Mouse (Mus musculus): ENCODE data around the gene Cish.

DNA sequence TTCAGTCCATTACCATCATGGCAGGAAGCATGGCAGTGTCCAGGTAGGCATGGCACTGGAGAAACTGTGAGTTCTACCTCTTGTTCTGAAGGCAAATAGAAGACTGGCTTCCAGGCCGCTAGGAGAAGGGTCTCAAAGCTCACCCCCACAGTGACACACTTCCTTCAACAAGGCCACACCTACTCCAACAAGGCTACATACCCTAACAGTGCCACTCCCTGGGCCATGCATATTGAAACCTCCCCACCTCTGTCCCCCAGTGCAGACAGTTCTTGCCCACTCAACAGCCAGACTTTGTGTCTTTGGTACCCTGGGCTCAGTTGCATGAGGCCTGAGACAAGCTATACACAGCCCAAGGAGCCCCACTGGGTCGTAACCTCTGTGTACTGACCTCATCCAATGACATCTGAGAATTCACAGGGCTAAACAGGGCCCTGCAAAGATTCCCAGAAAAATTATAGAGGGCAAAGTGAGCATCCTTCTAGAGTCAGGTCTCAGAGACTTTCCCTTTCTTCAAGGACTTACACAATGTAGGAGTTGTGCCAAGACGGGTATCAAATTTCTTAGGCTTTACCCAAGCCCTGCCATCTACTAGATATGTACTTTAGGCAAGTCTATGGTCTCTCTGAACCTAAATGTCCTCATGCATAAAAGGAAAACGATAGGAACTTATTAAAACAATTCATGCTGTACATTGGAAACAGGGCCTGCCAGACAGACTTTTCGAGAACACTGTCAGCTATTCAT is 14.4 kb upstream of the Cish start:
- TF ChIP-seq CTCF (IDR thresholded peaks at IDR 0.05; ENCODE audit: control insufficient read depth, insufficient read depth, low read length) (no peak), POLR2A (IDR thresholded peaks at IDR 0.05; ENCODE audit: borderline replicate concordance, control insufficient read depth, low read depth, low read length) (no peak)

Measured in bone marrow, adult 2 months (tissue).